Mouse (Mus musculus): ENCODE data around the gene Dguok. TPM values are rescaled to one million over a fixed set of nuclear protein-coding genes. Genes with fewer than 3 reads are reported as not detected.
A peak's percentile ranks its signal among the peaks of the same experiment; 100 is the strongest.

Gene Dguok
- total and polyA plus RNA-seq, 2 experiments from 2014 or later = 35.3 to 52.1 TPM

- Histone ChIP-seq H3K36me3 (ENCODE audit: insufficient read depth) (peaks cover 14% of the 10 kb centered on the region; the same call in 1 of the 2 replicates), H3K27me3 (ENCODE audit: insufficient read depth, low read length) (no peaks in the 10 kb centered on the region), H3K27ac (ENCODE audit: low read depth, low read length) (peak overlapping the region; percentile 90), H3K9me3 (ENCODE audit: low read length) (no peaks in the 10 kb centered on the region), H3K4me3 (ENCODE audit: low read depth, low read length) (peak overlapping the region; percentile 53), H3K4me2 (ENCODE audit: low read depth) (peak overlapping the region; percentile 65), H3K9ac (peak overlapping the region; percentile 74), H3K4me1 (ENCODE audit: insufficient read depth) (peaks cover 47% of the 10 kb centered on the region)
- no peak for TF ChIP-seq CTCF (IDR thresholded peaks at IDR 0.05; ENCODE audit: low read depth)
- ATAC-seq = no peak
- WGBS = 14% methylated on average over 3 of the region's 3 CpGs
- no peak for DNase-seq
Measured at GRCm38 (mm10) chr6:83440197-83440509, 66.6 kb downstream of the Dguok start.

- H3K4me2 ChIP-seq (ENCODE audit: low read depth) = peak overlapping the region; percentile 65
- H3K27ac ChIP-seq (ENCODE audit: low read depth, low read length) = peak overlapping the region; percentile 90
- no peak for ATAC-seq
- peaks cover 17% of the 10 kb centered on the region; the same call in 1 of the 2 replicates for H3K36me3 ChIP-seq (ENCODE audit: insufficient read depth)
- H3K9ac ChIP-seq = peak overlapping the region; percentile 74
- DNase-seq = no peak
- peaks cover 47% of the 10 kb centered on the region for H3K4me1 ChIP-seq (ENCODE audit: insufficient read depth)
- 37% methylated on average over 5 of the region's 5 CpGs for WGBS
- no peak for TF ChIP-seq CTCF (IDR thresholded peaks at IDR 0.05; ENCODE audit: low read depth)
- H3K27me3 ChIP-seq (ENCODE audit: insufficient read depth, low read length) = no peaks in the 10 kb centered on the region
- peak overlapping the region; percentile 53 for H3K4me3 ChIP-seq (ENCODE audit: low read depth, low read length)
- no peaks in the 10 kb centered on the region for H3K9me3 ChIP-seq (ENCODE audit: low read length)
Measured at GRCm38 (mm10) chr6:83439781-83440180, 67.0 kb downstream of the Dguok start.

GRCm38 (mm10) chr6:83439119-83439767 lies 67.5 kb downstream of the Dguok start:
- Histone ChIP-seq H3K4me3 (ENCODE audit: low read depth, low read length) (peak overlapping the region; percentile 53), H3K27ac (ENCODE audit: low read depth, low read length) (peak overlapping the region; percentile 90; the same call in 1 of the 2 replicates), H3K27me3 (ENCODE audit: insufficient read depth, low read length) (no peaks in the 10 kb centered on the region), H3K4me2 (ENCODE audit: low read depth) (peak overlapping the region; percentile 65), H3K36me3 (ENCODE audit: insufficient read depth) (peaks cover 19% of the 10 kb centered on the region; the same call in 1 of the 2 replicates), H3K9me3 (ENCODE audit: low read length) (no peaks in the 10 kb centered on the region), H3K9ac (peak overlapping the region; percentile 74), H3K4me1 (ENCODE audit: insufficient read depth) (peaks cover 47% of the 10 kb centered on the region)
- ATAC-seq (no peak), DNase-seq (no peak)
- no peak for TF ChIP-seq CTCF (IDR thresholded peaks at IDR 0.05; ENCODE audit: low read depth)
- 60% methylated on average over 13 of the region's 13 CpGs for WGBS

- no peaks in the 10 kb centered on the region for H3K27me3 ChIP-seq (ENCODE audit: insufficient read depth, low read length)
- 0 out of 2 replicates have a peak overlapping the region, but pooled peaks have one; percentile 15 for H3K27ac ChIP-seq (ENCODE audit: low read depth, low read length)
- peaks cover 43% of the 10 kb centered on the region for H3K4me1 ChIP-seq (ENCODE audit: insufficient read depth)
- peaks cover 19% of the 10 kb centered on the region; the same call in 1 of the 2 replicates for H3K36me3 ChIP-seq (ENCODE audit: insufficient read depth)
- H3K4me3 ChIP-seq (ENCODE audit: low read depth, low read length) = no peak overlapping the region
- peak overlapping the region; percentile 65 for H3K4me2 ChIP-seq (ENCODE audit: low read depth)
- no peaks in the 10 kb centered on the region for H3K9me3 ChIP-seq (ENCODE audit: low read length)
- DNase-seq (no peak), ATAC-seq (no peak)
- TF ChIP-seq CTCF (IDR thresholded peaks at IDR 0.05; ENCODE audit: low read depth) = no peak
- WGBS = 38% methylated on average over 3 of the region's 3 CpGs
- H3K9ac ChIP-seq = peak overlapping the region; percentile 74; the same call in 1 of the 2 replicates
Measured at GRCm38 (mm10) chr6:83438584-83438983, 68.2 kb downstream of the Dguok start.

GRCm38 (mm10) chr6:83437802-83438201 lies 69.0 kb downstream of the Dguok start:
- Histone ChIP-seq H3K4me1 (ENCODE audit: insufficient read depth) (peaks cover 42% of the 10 kb centered on the region), H3K9ac (no peak overlapping the region), H3K4me2 (ENCODE audit: low read depth) (peak overlapping the region; percentile 65), H3K9me3 (ENCODE audit: low read length) (no peaks in the 10 kb centered on the region), H3K36me3 (ENCODE audit: insufficient read depth) (peaks cover 22% of the 10 kb centered on the region; the same call in 1 of the 2 replicates), H3K27me3 (ENCODE audit: insufficient read depth, low read length) (no peaks in the 10 kb centered on the region), H3K27ac (ENCODE audit: low read depth, low read length) (no peak overlapping the region), H3K4me3 (ENCODE audit: low read depth, low read length) (no peak overlapping the region)
- WGBS = 18% methylated on average over 3 of the region's 3 CpGs
- ATAC-seq (no peak), DNase-seq (no peak)
- no peak for TF ChIP-seq CTCF (IDR thresholded peaks at IDR 0.05; ENCODE audit: low read depth)

GRCm38 (mm10) chr6:83437225-83437624 lies 69.5 kb downstream of the Dguok start:
- no peak overlapping the region for H3K4me2 ChIP-seq (ENCODE audit: low read depth)
- no peak overlapping the region for H3K4me3 ChIP-seq (ENCODE audit: low read depth, low read length)
- TF ChIP-seq CTCF (IDR thresholded peaks at IDR 0.05; ENCODE audit: low read depth) = no peak
- DNase-seq (no peak), ATAC-seq (no peak)
- no peaks in the 10 kb centered on the region for H3K27me3 ChIP-seq (ENCODE audit: insufficient read depth, low read length)
- no peak overlapping the region for H3K9ac ChIP-seq
- no peak overlapping the region for H3K27ac ChIP-seq (ENCODE audit: low read depth, low read length)
- 73% methylated on average over 3 of the region's 3 CpGs for WGBS
- H3K4me1 ChIP-seq (ENCODE audit: insufficient read depth) = peaks cover 37% of the 10 kb centered on the region
- H3K36me3 ChIP-seq (ENCODE audit: insufficient read depth) = peaks cover 27% of the 10 kb centered on the region; the same call in 1 of the 2 replicates
- H3K9me3 ChIP-seq (ENCODE audit: low read length) = no peaks in the 10 kb centered on the region

GRCm38 (mm10) chr6:83436547-83436946 lies 70.2 kb downstream of the Dguok start:
- Histone ChIP-seq H3K4me2 (ENCODE audit: low read depth) (no peak overlapping the region), H3K27me3 (ENCODE audit: insufficient read depth, low read length) (no peaks in the 10 kb centered on the region), H3K9me3 (ENCODE audit: low read length) (no peaks in the 10 kb centered on the region), H3K27ac (ENCODE audit: low read depth, low read length) (no peak overlapping the region), H3K4me3 (ENCODE audit: low read depth, low read length) (no peak overlapping the region), H3K36me3 (ENCODE audit: insufficient read depth) (peaks cover 27% of the 10 kb centered on the region; the same call in 1 of the 2 replicates), H3K9ac (no peak overlapping the region), H3K4me1 (ENCODE audit: insufficient read depth) (peaks cover 31% of the 10 kb centered on the region)
- DNase-seq (no peak), ATAC-seq (no peak)
- TF ChIP-seq CTCF (IDR thresholded peaks at IDR 0.05; ENCODE audit: low read depth) = no peak
- 62% methylated on average over 4 of the region's 4 CpGs for WGBS

All from forebrain, postnatal 0 days (tissue).